Mouse (Mus musculus) lung, adult 2 months (tissue): ENCODE results near the gene Adgrg6. TPM values are rescaled to one million over a fixed set of nuclear protein-coding genes. Genes with fewer than 3 reads are reported as not detected.

Experiments used
- DNase-seq: peaks from one replicate; pipeline ENCODE4 v3.0.0; 2022
- H3K4me1 ChIP-seq: fragments of 200-500 bp; 2 replicates; pipeline ENCODE4 v1.6.1; 2011; ENCODE audit warnings: low read length; ENCODE audit not compliant: control insufficient read depth, insufficient read depth
- H3K4me3 ChIP-seq: fragments of 200-500 bp; replicated peaks from 2 replicates; pipeline ENCODE3; 2011; ENCODE audit warnings: low read depth, mild to moderate bottlenecking, control low read depth, low read length; ENCODE audit errors: extremely low read depth
- CTCF ChIP-seq: fragments of 200-500 bp; IDR thresholded peaks from 2 replicates; pipeline ENCODE4 v1.5.1; 2011; ENCODE audit warnings: mild to moderate bottlenecking, low read length, control low read depth; ENCODE audit not compliant: insufficient read depth
- POLR2A ChIP-seq: fragments of 200-500 bp; IDR thresholded peaks from 2 replicates; pipeline ENCODE4 v1.6.1; 2011; ENCODE audit warnings: low read depth, mild to moderate bottlenecking, control low read depth, low read length, borderline replicate concordance; ENCODE audit errors: extremely low read depth
- WGBS: fragments of 180-500 bp; shearing (Covaris S2); methylation state at CpG from one replicate; pipeline ENCODE4 v1.1.7; 2018; 5-methylcytosine and 5-hydroxymethylcytosine counted together
- polyA plus RNA-seq: library from polyadenylated mRNA; depleted of rRNA; stranded (reverse); fragments of >200 nt; gene quantifications from 2 replicates; pipeline ENCODE4 v1.2.3, GENCODE M21; 2012

The Adgrg6 gene
- polyA plus RNA-seq, 1 experiment = 25.7 TPM

DNA sequence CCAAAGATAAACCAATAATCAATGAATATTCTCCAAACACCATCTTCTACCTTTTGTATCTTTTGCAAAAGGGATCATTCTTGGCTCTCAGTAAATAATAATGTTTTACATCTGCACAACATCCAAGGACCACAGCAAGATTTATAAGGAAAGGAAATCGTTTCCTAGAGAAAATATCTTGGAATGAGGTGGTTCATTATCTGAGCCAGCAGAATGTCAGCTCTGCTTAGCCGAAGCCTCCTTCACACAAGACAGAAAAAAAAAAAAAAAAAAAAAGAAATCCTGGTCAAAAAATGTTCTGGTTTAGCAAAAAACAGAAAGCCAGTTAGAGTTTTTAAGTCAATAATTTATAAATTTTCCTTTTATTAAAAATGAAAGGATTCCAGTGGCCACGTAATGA, 34.3 kb downstream of the Adgrg6 start:
- Histone ChIP-seq H3K4me3 (no peak overlapping the region), H3K4me1 (no peaks in the 10 kb centered on the region)
- no peak for TF ChIP-seq POLR2A
- WGBS = 65% methylated on average over 3 of the region's 3 CpGs
- DNase-seq = no peak

GRCm38 (mm10) chr10:14495658-14496057, 49.8 kb downstream of the Adgrg6 start:
- DNase-seq = no peak
- TF ChIP-seq POLR2A (no peak), CTCF (no peak)
- H3K4me3 ChIP-seq = no peak overlapping the region
- H3K4me1 ChIP-seq = no peaks in the 10 kb centered on the region; the same call in 1 of the 2 replicates

DNA sequence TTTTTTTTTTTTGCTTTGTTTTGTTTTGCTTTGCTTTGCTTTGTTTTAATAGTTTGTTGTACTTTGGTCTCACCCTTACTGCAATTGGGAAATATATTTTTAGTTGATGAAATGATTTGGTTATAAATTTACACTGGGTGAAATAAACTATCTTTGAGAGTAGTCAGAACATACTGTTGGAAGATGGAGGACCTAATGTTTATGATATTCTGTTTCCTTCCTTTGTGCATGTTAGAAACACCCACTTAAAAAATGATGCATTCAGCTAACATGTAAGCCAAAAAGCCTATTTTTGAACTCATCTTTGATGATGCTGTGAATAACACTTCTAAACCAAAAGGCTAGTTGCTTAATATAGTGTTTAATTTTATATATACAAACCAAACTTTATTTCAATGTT, 50.3 kb downstream of the Adgrg6 start:
- TF ChIP-seq CTCF = no peak
- TF ChIP-seq POLR2A = no peak
- no peaks in the 10 kb centered on the region; the same call in 1 of the 2 replicates for H3K4me1 ChIP-seq
- no peak for DNase-seq
- no peak overlapping the region for H3K4me3 ChIP-seq

DNA sequence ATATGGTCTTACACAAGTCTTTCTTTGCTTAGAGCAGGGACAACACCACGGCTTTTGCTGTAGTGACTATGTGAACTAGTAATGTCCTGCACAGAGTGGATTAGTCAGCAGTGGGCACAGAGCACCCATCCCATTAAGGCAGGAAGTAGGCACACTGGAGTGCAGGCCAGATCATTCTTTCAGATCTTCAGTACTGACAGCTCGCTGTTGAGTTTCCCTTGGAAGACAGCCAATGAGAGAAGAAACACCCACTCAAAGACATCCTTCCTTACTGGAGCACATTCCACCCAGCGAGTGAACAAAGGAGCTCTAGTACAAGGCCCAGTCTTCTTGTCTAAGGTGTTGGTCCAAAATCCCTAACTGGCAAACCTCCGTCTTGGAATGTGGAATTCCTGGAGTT, 53.6 kb downstream of the Adgrg6 start:
- no peaks in the 10 kb centered on the region; the same call in 1 of the 2 replicates for H3K4me1 ChIP-seq
- no peak overlapping the region for H3K4me3 ChIP-seq
- DNase-seq = no peak
- WGBS = 23% methylated on average over 4 of the region's 4 CpGs
- TF ChIP-seq CTCF = no peak

DNA sequence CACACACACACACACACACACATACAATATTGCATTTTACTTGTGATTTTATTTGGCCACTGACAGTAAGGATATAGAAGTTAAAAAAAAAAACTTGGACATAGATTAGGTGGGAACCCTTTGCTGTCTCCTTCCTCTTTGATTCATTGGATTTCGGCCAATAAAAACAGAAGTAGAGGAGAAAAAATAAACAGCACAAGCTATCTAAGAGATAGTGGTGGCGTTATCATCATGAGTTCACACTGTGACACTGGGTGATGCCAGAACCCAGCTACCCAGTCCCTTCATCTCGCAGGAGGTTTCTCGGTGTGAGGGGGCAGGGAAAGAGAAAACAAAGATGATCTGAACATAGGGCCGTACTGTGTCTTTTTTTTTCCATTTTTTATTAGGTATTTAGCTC, 62.2 kb downstream of the Adgrg6 start:
- H3K4me3 ChIP-seq = no peak overlapping the region
- no peak for DNase-seq
- WGBS = 37% methylated on average over 5 of the region's 5 CpGs
- no peak for TF ChIP-seq CTCF
- H3K4me1 ChIP-seq = no peaks in the 10 kb centered on the region

DNA sequence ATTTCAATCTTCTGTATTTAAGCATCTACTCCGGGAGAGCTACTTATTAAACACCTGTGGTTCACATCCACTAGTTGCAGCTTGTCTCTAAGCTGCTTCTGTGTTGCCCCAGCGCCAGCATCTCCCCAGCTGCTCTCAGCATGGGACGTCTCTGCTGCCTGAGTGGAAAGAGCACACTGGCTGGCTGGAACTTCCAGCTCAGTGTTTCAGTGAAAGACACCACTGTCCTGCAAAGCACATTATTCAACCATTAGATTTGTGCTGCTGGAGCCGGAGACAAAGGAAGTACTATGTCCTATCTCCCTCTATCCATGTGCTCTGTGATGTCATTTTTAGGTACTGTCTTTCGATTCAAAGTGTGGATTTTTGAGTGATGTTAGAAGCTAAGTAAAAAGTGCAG, 63.0 kb downstream of the Adgrg6 start:
- DNase-seq = no peak
- 58% methylated on average over 5 of the region's 5 CpGs for WGBS
- Histone ChIP-seq H3K4me1 (no peaks in the 10 kb centered on the region), H3K4me3 (no peak overlapping the region)
- no peak for TF ChIP-seq CTCF
- TF ChIP-seq POLR2A = no peak

GRCm38 (mm10) chr10:14480928-14481327, 64.5 kb downstream of the Adgrg6 start:
- no peak for TF ChIP-seq CTCF
- no peak for TF ChIP-seq POLR2A
- Histone ChIP-seq H3K4me1 (no peaks in the 10 kb centered on the region), H3K4me3 (no peak overlapping the region)
- 69% methylated on average over 5 of the region's 5 CpGs for WGBS
- DNase-seq = no peak

GRCm38 (mm10) chr10:14476393-14476792, 69.1 kb downstream of the Adgrg6 start:
- WGBS = 72% methylated on average over 1 of the region's 1 CpGs
- no peak for TF ChIP-seq CTCF
- TF ChIP-seq POLR2A = no peak

DNA sequence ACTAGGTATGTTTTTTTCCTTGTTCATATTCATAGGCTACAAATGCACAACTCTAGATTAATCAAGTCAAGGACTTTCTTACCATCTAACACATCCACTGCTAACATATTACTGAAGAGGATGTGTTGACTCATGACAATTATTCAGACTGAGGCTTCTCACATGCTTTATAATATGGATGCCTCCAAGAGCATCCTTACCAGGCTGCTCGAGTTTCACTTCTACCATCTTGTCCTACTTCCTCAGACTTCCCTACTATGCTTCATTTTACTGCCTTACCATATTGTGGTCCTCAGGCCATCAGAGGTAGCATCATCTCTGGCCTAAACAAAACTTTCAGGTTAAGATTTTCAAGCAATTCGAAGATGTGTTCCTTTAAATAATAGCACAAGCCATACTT, 69.8 kb downstream of the Adgrg6 start:
- WGBS = 90% methylated on average over 2 of the region's 2 CpGs
- Histone ChIP-seq H3K4me3 (no peak overlapping the region), H3K4me1 (peaks cover 5% of the 10 kb centered on the region)
- no peak for DNase-seq
- TF ChIP-seq CTCF (no peak), POLR2A (no peak)

More at GRCm38 (mm10) chr10:14476393-14476792, 69.1 kb downstream of the Adgrg6 start:
- Histone ChIP-seq H3K4me3 (no peak overlapping the region), H3K4me1 (peaks cover 3% of the 10 kb centered on the region; the same call in 1 of the 2 replicates)
- DNase-seq = no peak

- 33% methylated on average over 8 of the region's 8 CpGs for WGBS
- Histone ChIP-seq H3K4me3 (no peak overlapping the region), H3K4me1 (peaks cover 5% of the 10 kb centered on the region)
- DNase-seq = no peak
- TF ChIP-seq CTCF (no peak), POLR2A (no peak)
These were observed 70.7 kb downstream of the Adgrg6 start for GRCm38 (mm10) chr10:14474541-14475305.
